Mouse (Mus musculus): ENCODE data around the gene Mt3. TPM values are rescaled to one million over a fixed set of nuclear protein-coding genes. Genes with fewer than 3 reads are reported as not detected.

Mt3 gene
- polyA plus RNA-seq, 1 experiment from 2014 or later = 0.42 TPM

DNA sequence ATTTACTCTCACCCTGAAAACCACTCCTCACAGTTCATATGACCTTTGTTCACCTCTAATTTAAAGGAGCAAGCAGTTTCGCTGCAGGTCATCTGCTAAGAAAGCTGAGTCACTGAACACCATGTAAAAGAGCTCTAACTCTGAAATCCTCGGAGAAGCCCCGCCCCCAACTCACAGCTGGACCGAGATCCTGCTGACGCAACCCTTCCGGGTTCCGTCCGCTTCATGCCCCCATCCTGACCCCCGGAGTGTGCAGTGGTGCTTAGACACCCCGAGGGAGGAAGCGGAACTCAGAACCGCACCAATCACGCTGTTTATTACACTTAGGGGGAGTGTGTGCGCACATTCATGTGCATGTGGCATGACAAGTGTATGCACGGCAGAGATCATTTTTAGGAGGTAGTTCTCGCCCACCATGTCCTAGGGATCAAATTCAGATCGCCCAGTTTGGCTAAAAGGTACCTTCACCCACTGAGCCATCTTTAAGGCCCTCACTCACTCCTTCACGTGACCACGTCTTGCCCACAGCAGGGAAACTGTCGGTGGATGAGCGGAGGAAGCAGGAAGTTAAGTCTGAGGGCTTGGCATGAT is 38.8 kb downstream of the Mt3 start:
- WGBS (ENCODE audit: insufficient replicate concordance) = 9% methylated on average over 21 of the region's 21 CpGs
- peak overlapping the region; percentile 56 for H3K27ac ChIP-seq
- peak overlapping the region; percentile 83 for H3K4me2 ChIP-seq
- H3K9ac ChIP-seq = peak overlapping the region; percentile 62
- H3K36me3 ChIP-seq = no peaks in the 10 kb centered on the region
- ATAC-seq = peak; percentile 36
- H3K4me3 ChIP-seq = peak overlapping the region; percentile 54
- peaks cover 29% of the 10 kb centered on the region for H3K27me3 ChIP-seq (replicated peaks)
- peaks cover 47% of the 10 kb centered on the region for H3K4me1 ChIP-seq
- H3K9me3 ChIP-seq (replicated peaks) = no peaks in the 10 kb centered on the region

DNA sequence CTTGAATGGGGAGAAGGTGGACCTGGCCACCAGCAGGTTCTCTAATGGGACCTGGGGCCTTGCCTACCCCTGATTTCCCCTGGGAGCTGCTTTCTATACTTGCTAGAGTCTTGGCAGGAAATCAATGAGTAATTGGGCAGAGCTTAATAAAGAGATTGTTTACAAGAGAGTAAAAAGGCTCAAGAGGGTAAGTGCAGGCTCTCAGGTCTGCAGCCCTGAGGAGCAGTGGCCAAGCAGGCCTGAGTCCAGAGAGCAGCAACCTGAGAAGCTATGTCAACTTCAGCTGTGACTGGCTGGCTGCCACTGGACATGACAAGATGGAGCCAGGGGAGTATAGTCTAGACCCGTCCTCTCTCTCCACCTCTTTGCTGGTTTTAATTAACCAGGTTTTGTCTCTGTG is 40.5 kb downstream of the Mt3 start:
- no peak for ATAC-seq
- no peak overlapping the region for H3K4me3 ChIP-seq
- H3K4me1 ChIP-seq = peaks cover 29% of the 10 kb centered on the region
- no peak overlapping the region for H3K27ac ChIP-seq
- H3K9ac ChIP-seq = no peak overlapping the region
- H3K36me3 ChIP-seq = no peaks in the 10 kb centered on the region
- H3K27me3 ChIP-seq (replicated peaks) = peaks cover 26% of the 10 kb centered on the region
- H3K4me2 ChIP-seq = no peak overlapping the region
- 64% methylated on average over 1 of the region's 1 CpGs for WGBS (ENCODE audit: insufficient replicate concordance)
- no peaks in the 10 kb centered on the region for H3K9me3 ChIP-seq (replicated peaks)

DNA sequence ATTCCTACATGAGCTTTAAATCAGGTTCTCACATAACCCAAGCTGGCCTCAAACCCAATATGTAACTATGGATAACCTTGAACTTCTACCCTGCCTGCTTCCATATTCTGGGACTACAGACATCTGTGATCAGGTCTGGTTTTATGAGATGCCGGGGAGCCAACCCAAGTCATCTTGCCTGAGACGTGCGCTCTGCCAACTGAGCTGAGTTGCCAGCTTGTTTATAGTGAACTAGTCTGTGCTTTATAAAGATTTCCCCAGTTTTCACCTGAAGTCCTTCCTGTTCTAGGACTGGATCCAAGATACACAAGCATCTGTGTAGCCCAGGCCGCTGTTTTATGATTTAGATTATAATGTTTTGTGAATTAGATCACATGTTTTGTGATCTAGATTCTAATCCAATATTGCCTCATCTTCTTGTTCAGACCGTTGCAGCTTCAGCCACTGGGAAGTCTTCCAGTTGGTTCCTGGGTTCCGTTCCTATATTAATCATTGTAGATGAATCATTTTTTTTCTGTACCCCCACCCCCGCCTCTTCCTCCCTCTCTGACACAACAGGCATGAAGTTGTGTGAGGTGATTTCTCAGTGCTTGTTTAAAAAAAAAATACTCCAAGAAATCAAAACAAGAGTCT is 42.3 kb downstream of the Mt3 start:
- Histone ChIP-seq H3K4me1 (peaks cover 21% of the 10 kb centered on the region), H3K9me3 (replicated peaks) (no peaks in the 10 kb centered on the region), H3K4me2 (no peak overlapping the region), H3K36me3 (no peaks in the 10 kb centered on the region), H3K27ac (no peak overlapping the region), H3K9ac (no peak overlapping the region), H3K27me3 (replicated peaks) (peaks cover 14% of the 10 kb centered on the region; the same call in 1 of the 2 replicates), H3K4me3 (no peak overlapping the region)
- no peak for ATAC-seq
- WGBS (ENCODE audit: insufficient replicate concordance) = 82% methylated on average over 7 of the region's 7 CpGs

DNA sequence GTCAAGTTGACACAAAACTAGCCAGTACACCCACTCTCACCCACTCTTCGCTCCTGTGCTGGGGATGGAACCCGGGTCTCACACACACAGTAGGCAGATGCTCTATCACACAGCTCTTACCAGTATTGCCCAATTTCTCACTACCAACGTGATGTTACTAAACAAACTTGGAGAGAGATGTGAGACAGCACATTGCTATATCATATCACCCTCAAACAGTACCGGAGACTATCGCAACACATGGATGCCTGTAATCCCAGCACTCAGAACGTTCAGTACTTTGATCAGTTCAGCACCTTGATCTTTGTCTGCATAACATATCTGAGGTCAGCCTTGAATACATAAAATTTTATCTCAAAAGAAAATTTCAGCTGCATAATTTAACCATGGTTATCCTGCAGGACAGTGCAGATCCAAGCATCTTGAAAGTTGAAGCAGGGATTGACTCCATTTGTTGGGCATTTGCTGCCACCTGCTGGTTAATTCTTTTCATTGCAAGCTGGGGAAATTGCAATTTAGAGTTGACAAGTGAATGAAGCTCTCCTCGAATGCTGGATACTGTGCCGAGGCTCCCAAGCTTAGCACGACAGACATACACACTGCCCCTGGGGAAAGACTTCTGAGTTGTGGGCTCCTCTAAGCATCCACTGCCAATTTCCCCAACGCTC is 46.9 kb downstream of the Mt3 start:
- WGBS (ENCODE audit: insufficient replicate concordance) = 43% methylated on average over 10 of the region's 10 CpGs
- H3K4me2 ChIP-seq = no peak overlapping the region
- H3K36me3 ChIP-seq = no peaks in the 10 kb centered on the region
- H3K4me1 ChIP-seq = no peaks in the 10 kb centered on the region
- H3K9ac ChIP-seq = no peak overlapping the region
- peak; percentile 49; the same call in 1 of the 2 replicates for ATAC-seq
- H3K4me3 ChIP-seq = no peak overlapping the region
- H3K9me3 ChIP-seq (replicated peaks) = no peaks in the 10 kb centered on the region
- H3K27me3 ChIP-seq (replicated peaks) = peaks cover 20% of the 10 kb centered on the region; the same call in 1 of the 2 replicates
- no peak overlapping the region for H3K27ac ChIP-seq

Other genes with a start within 250 kb of the Mt3 start
- gene Amfr, start 139.8 kb upstream of the Mt3 start, polyA plus RNA-seq (2016; fragmentation: Nextera tagmentation; extraction: Ambion mirVana) = 78.1 and 79.9 TPM in 2 replicates
- 100 and 102 TPM in 2 replicates for gene Nudt21, start 115.6 kb upstream of the Mt3 start, polyA plus RNA-seq (2016; fragmentation: Nextera tagmentation; extraction: Ambion mirVana)
- 7.2 and 8.2 TPM in 2 replicates for gene Ogfod1, start 115.4 kb upstream of the Mt3 start, polyA plus RNA-seq (2016; fragmentation: Nextera tagmentation; extraction: Ambion mirVana)
- 5.5 and 6.3 TPM in 2 replicates for gene Bbs2, start 53.7 kb upstream of the Mt3 start, polyA plus RNA-seq (2016; fragmentation: Nextera tagmentation; extraction: Ambion mirVana)
- gene Mt4, start 15.4 kb upstream of the Mt3 start, polyA plus RNA-seq (2016; fragmentation: Nextera tagmentation; extraction: Ambion mirVana) = not detected in 2 replicates
- 1,025 and 1,037 TPM in 2 replicates for gene Mt2, start 20.1 kb downstream of the Mt3 start, polyA plus RNA-seq (2016; fragmentation: Nextera tagmentation; extraction: Ambion mirVana)
- gene Mt1, start 26.5 kb downstream of the Mt3 start, polyA plus RNA-seq (2016; fragmentation: Nextera tagmentation; extraction: Ambion mirVana) = 3,299 and 3,537 TPM in 2 replicates
- gene Nup93, start 62.0 kb downstream of the Mt3 start, polyA plus RNA-seq (2016; fragmentation: Nextera tagmentation; extraction: Ambion mirVana) = 74.6 and 77.0 TPM in 2 replicates
- gene Slc12a3, start 176.6 kb downstream of the Mt3 start, polyA plus RNA-seq (2016; fragmentation: Nextera tagmentation; extraction: Ambion mirVana) = not detected in 2 replicates
- gene Herpud1, start 233.8 kb downstream of the Mt3 start, polyA plus RNA-seq (2016; fragmentation: Nextera tagmentation; extraction: Ambion mirVana) = 76.5 and 84.4 TPM in 2 replicates

All from liver, embryonic 12.5 days (tissue).